Comparison of ENCODE assay signal across 9 mouse cellular contexts in genomic region chr9:53302415-53302814, GRCm38 (mm10). TPM values are rescaled to one million over a fixed set of nuclear protein-coding genes. Genes with fewer than 3 reads are reported as not detected.
A peak's percentile ranks its signal among the peaks of the same experiment; 100 is the strongest.
DNase-seq lines count a peak whose midpoint lies in the region; ATAC-seq lines count a peak whose summit lies in the region.
"Had no signal": no experiment of that assay in that cellular context is flagged by ENCODE, and none has a peak within 500 bp of the region (broad histone marks: within the 10 kb centered on the region; RNA-seq: fewer than 3 reads in every experiment).

No protein-coding gene starts in this region.

- ATAC-seq in heart, embryonic 16.5 days (replicated peaks; ENCODE audit: extremely low read depth, insufficient read depth, low FRiP score) = no peak
- no peak for ATAC-seq in midbrain, embryonic 11.5 days (ENCODE audit: low FRiP score)
- no peak for ATAC-seq in intestine, embryonic 14.5 days (replicated peaks; ENCODE audit: low FRiP score, low TSS enrichment, low read depth)
- no peak for ATAC-seq in stomach, embryonic 16.5 days (ENCODE audit: insufficient read depth, low FRiP score)

- H3K36me3 ChIP-seq in heart, embryonic 16.5 days (ENCODE audit: control insufficient read depth, insufficient read depth) = no peaks in the 10 kb centered on the region
- no peaks in the 10 kb centered on the region for H3K36me3 ChIP-seq in midbrain, embryonic 10.5 days
- no peaks in the 10 kb centered on the region for H3K36me3 ChIP-seq in midbrain, embryonic 11.5 days (ENCODE audit: control insufficient read depth, insufficient read depth, low read length)
- no peaks in the 10 kb centered on the region for H3K36me3 ChIP-seq in intestine, embryonic 14.5 days (ENCODE audit: control insufficient read depth, insufficient read depth, low read length)
- no peaks in the 10 kb centered on the region for H3K36me3 ChIP-seq in stomach, embryonic 16.5 days (ENCODE audit: control insufficient read depth, insufficient read depth, low read length)

- no peak overlapping the region for H3K9ac ChIP-seq in heart, embryonic 16.5 days (ENCODE audit: low read length)
- no peak overlapping the region for H3K9ac ChIP-seq in midbrain, embryonic 11.5 days (ENCODE audit: low read length)
- H3K9ac ChIP-seq in intestine, embryonic 14.5 days (ENCODE audit: low read length) = peak overlapping the region; percentile 45; the same call in 1 of the 2 replicates
- peak overlapping the region; percentile 68 for H3K9ac ChIP-seq in stomach, embryonic 16.5 days (ENCODE audit: low read length)
- H3K9ac ChIP-seq: liver, embryonic 14.5 days had no signal

- H3K27me3 ChIP-seq in heart, embryonic 16.5 days (ENCODE audit: control insufficient read depth, insufficient read depth, low read length) = peaks cover 9% of the 10 kb centered on the region
- peaks cover 42% of the 10 kb centered on the region for H3K27me3 ChIP-seq in midbrain, embryonic 10.5 days (ENCODE audit: low read depth, poor library complexity, severe bottlenecking)
- no peaks in the 10 kb centered on the region; the same call in 1 of the 2 replicates for H3K27me3 ChIP-seq in midbrain, embryonic 11.5 days (ENCODE audit: control insufficient read depth, insufficient read depth, low read length)
- peaks cover 4% of the 10 kb centered on the region; the same call in 1 of the 2 replicates for H3K27me3 ChIP-seq in intestine, embryonic 14.5 days (replicated peaks; ENCODE audit: control insufficient read depth, insufficient read depth, low read length)
- H3K27me3 ChIP-seq in stomach, embryonic 16.5 days (ENCODE audit: control insufficient read depth, insufficient read depth, low read length) = no peaks in the 10 kb centered on the region

- H3K9me3 ChIP-seq in heart, embryonic 16.5 days (replicated peaks; ENCODE audit: control insufficient read depth, low read length) = no peaks in the 10 kb centered on the region
- no peaks in the 10 kb centered on the region for H3K9me3 ChIP-seq in midbrain, embryonic 10.5 days (replicated peaks)
- H3K9me3 ChIP-seq in midbrain, embryonic 11.5 days (ENCODE audit: control insufficient read depth, low read length) = no peaks in the 10 kb centered on the region
- H3K9me3 ChIP-seq in intestine, embryonic 14.5 days (ENCODE audit: control insufficient read depth, low read length) = no peaks in the 10 kb centered on the region
- no peaks in the 10 kb centered on the region for H3K9me3 ChIP-seq in stomach, embryonic 16.5 days (replicated peaks; ENCODE audit: control insufficient read depth, low read length)

- 47% methylated on average over 5 of the region's 5 CpGs for WGBS in heart, embryonic 16.5 days
- 60% methylated on average over 5 of the region's 5 CpGs for WGBS in midbrain, embryonic 10.5 days
- WGBS in midbrain, embryonic 11.5 days = 61% methylated on average over 5 of the region's 5 CpGs
- WGBS in intestine, embryonic 14.5 days = 44% methylated on average over 5 of the region's 5 CpGs
- 43% methylated on average over 5 of the region's 5 CpGs for WGBS in stomach, embryonic 16.5 days

- peak overlapping the region; percentile 82 for H3K4me2 ChIP-seq in heart, embryonic 16.5 days (ENCODE audit: low read depth, low read length)
- no peak overlapping the region for H3K4me2 ChIP-seq in midbrain, embryonic 11.5 days
- peak overlapping the region; percentile 74 for H3K4me2 ChIP-seq in intestine, embryonic 14.5 days (ENCODE audit: low read length)
- H3K4me2 ChIP-seq in stomach, embryonic 16.5 days (ENCODE audit: low read depth, low read length) = peak overlapping the region; percentile 71

- peak overlapping the region; percentile 52 for H3K4me3 ChIP-seq in heart, embryonic 16.5 days (ENCODE audit: low read length)
- H3K4me3 ChIP-seq in midbrain, embryonic 10.5 days = peak overlapping the region; percentile 55; the same call in 1 of the 2 replicates
- H3K4me3 ChIP-seq in midbrain, embryonic 11.5 days (ENCODE audit: low read depth, low read length) = no peak overlapping the region
- H3K4me3 ChIP-seq in intestine, embryonic 14.5 days (ENCODE audit: low read depth, low read length) = peak overlapping the region; percentile 37; the same call in 1 of the 2 replicates
- H3K4me3 ChIP-seq in stomach, embryonic 16.5 days (replicated peaks; ENCODE audit: low read length) = peak overlapping the region; percentile 49

- peaks cover 3% of the 10 kb centered on the region; the same call in 1 of the 2 replicates for H3K4me1 ChIP-seq in heart, embryonic 16.5 days (ENCODE audit: control insufficient read depth, insufficient read depth, low read length)
- peaks cover 15% of the 10 kb centered on the region for H3K4me1 ChIP-seq in midbrain, embryonic 10.5 days
- H3K4me1 ChIP-seq in midbrain, embryonic 11.5 days (ENCODE audit: control insufficient read depth, insufficient read depth, low read length) = peaks cover 8% of the 10 kb centered on the region
- H3K4me1 ChIP-seq in intestine, embryonic 14.5 days (replicated peaks; ENCODE audit: control insufficient read depth, insufficient read depth, low read length) = 0 out of 2 replicates have a peak, but pooled peaks cover 5% of the 10 kb centered on the region
- 0 out of 2 replicates have a peak, but pooled peaks cover 3% of the 10 kb centered on the region for H3K4me1 ChIP-seq in stomach, embryonic 16.5 days (ENCODE audit: control insufficient read depth, insufficient read depth, low read length)

- H3K27ac ChIP-seq in heart, embryonic 16.5 days (ENCODE audit: low read length) = no peak overlapping the region
- H3K27ac ChIP-seq in midbrain, embryonic 10.5 days (replicated peaks) = no peak overlapping the region
- no peak overlapping the region for H3K27ac ChIP-seq in midbrain, embryonic 11.5 days (ENCODE audit: low read depth, low read length)
- H3K27ac ChIP-seq in intestine, embryonic 14.5 days (ENCODE audit: low read depth) = no peak overlapping the region; the same call in 1 of the 2 replicates
- H3K27ac ChIP-seq in stomach, embryonic 16.5 days (ENCODE audit: low read length) = peak overlapping the region; percentile 92
- H3K27ac ChIP-seq: liver, embryonic 14.5 days had no signal

- DNase-seq in heart, adult 11 months = no peak
- no peak for DNase-seq in midbrain, embryonic 10.5 days (ENCODE audit: low spot score)
- no peak for DNase-seq in midbrain, embryonic 11.5 days (ENCODE audit: low spot score, missing footprints)
- DNase-seq in intestine, embryonic 14.5 days (ENCODE audit: low spot score) = no peak
- no peak for DNase-seq in B cell, adult 2 months
- DNase-seq in thymus, postnatal 14 days = no peak

RNA-seq across cellular contexts. Expression of gene Exph5, which starts 0.9 kb away (rescaled TPM):
- 0.14 and 0.92 TPM in 2 replicates for polyA plus RNA-seq in heart, embryonic 16.5 days (2015; fragmentation: Nextera tagmentation; extraction: Ambion mirVana)
- polyA plus RNA-seq in midbrain, embryonic 10.5 days (2016; fragmentation: Nextera tagmentation; extraction: Ambion mirVana) = 0.67 and 0.73 TPM in 2 replicates
- 0.70 TPM in 2 replicates for polyA plus RNA-seq in midbrain, embryonic 11.5 days (2014; fragmentation: Nextera tagmentation; extraction: Ambion mirVana)
- 4.9 and 6.2 TPM in 2 replicates for polyA plus RNA-seq in intestine, embryonic 14.5 days (2014; fragmentation: Nextera tagmentation; extraction: Ambion mirVana)
- 9.1 and 9.9 TPM in 2 replicates for polyA plus RNA-seq in stomach, embryonic 16.5 days (2015; fragmentation: Nextera tagmentation; extraction: Ambion mirVana)

RNA-seq across cellular contexts. Expression of gene Ddx10, which starts 54.6 kb away (rescaled TPM):
- polyA plus RNA-seq in heart, embryonic 16.5 days (2015; fragmentation: Nextera tagmentation; extraction: Ambion mirVana) = 16.1 and 20.4 TPM in 2 replicates
- 28.0 and 30.4 TPM in 2 replicates for polyA plus RNA-seq in midbrain, embryonic 10.5 days (2016; fragmentation: Nextera tagmentation; extraction: Ambion mirVana)
- 30.7 and 38.2 TPM in 2 replicates for polyA plus RNA-seq in midbrain, embryonic 11.5 days (2014; fragmentation: Nextera tagmentation; extraction: Ambion mirVana)
- 31.2 and 34.2 TPM in 2 replicates for polyA plus RNA-seq in intestine, embryonic 14.5 days (2014; fragmentation: Nextera tagmentation; extraction: Ambion mirVana)
- 24.1 and 25.2 TPM in 2 replicates for polyA plus RNA-seq in stomach, embryonic 16.5 days (2015; fragmentation: Nextera tagmentation; extraction: Ambion mirVana)

Comparison
In these comparisons a context has a peak if more than half of its experiments do, and no peak if none do; other contexts are left out.
1. H3K9ac ChIP-seq: peak in intestine, embryonic 14.5 days (single experiment) and stomach, embryonic 16.5 days (single experiment); none in heart, embryonic 16.5 days (single experiment) and midbrain, embryonic 11.5 days (single experiment).